Mouse (Mus musculus) hindbrain, embryonic 12.5 days (tissue): ENCODE data around the gene Gria2. TPM values are rescaled to one million over a fixed set of nuclear protein-coding genes. Genes with fewer than 3 reads are reported as not detected.

Experiments
- ATAC-seq: fragments of 200-750 bp; cut with Nextera tagmentation; 2 replicates; pipeline ENCODE4 v1.8.0; 2017; ENCODE audit warnings: moderate TSS enrichment; ENCODE audit not compliant: low FRiP score
- H3K27ac ChIP-seq: fragments of 300-500 bp; sonication (generic); 2 replicates; pipeline ENCODE4 v1.5.1; 2016; ENCODE audit warnings: mild to moderate bottlenecking
- H3K27me3 ChIP-seq: fragments of 300-500 bp; sonication (generic); 2 replicates; pipeline ENCODE4 v1.6.1; 2016; ENCODE audit warnings: mild to moderate bottlenecking
- H3K36me3 ChIP-seq: fragments of 300-500 bp; sonication (generic); 2 replicates; pipeline ENCODE4 v1.6.1; 2016; ENCODE audit warnings: mild to moderate bottlenecking
- H3K4me1 ChIP-seq: fragments of 300-500 bp; sonication (generic); 2 replicates; pipeline ENCODE4 v1.6.1; 2016
- H3K4me2 ChIP-seq: fragments of 300-500 bp; sonication (generic); replicated peaks from 2 replicates; pipeline ENCODE4 v1.6.1; 2016; ENCODE audit warnings: mild to moderate bottlenecking
- H3K4me3 ChIP-seq: fragments of 300-500 bp; sonication (generic); 2 replicates; pipeline ENCODE4 v1.5.1; 2016; ENCODE audit warnings: mild to moderate bottlenecking
- H3K9ac ChIP-seq: fragments of 300-500 bp; sonication (generic); 2 replicates; pipeline ENCODE4 v1.6.1; 2016; ENCODE audit warnings: mild to moderate bottlenecking, moderate library complexity
- H3K9me3 ChIP-seq: fragments of 300-500 bp; sonication (generic); replicated peaks from 2 replicates; pipeline ENCODE4 v1.6.1; 2016; ENCODE audit warnings: mild to moderate bottlenecking
- WGBS: fragments of 180-500 bp; shearing (Covaris S2); methylation state at CpG from one replicate; pipeline ENCODE4 v1.1.7; 2016; 5-methylcytosine and 5-hydroxymethylcytosine counted together
- microRNA-seq: library from miRNA; unstranded; fragments of <30 nt; microRNA quantifications from one replicate; pipeline ENCODE4, GENCODE M21; 2017
- polyA plus RNA-seq: library from polyadenylated mRNA; unstranded; fragments of >200 nt; fragmentation: Nextera tagmentation; extraction: Ambion mirVana; gene quantifications from 2 replicates; pipeline ENCODE4 v1.2.1, GENCODE M21; 2016

The Gria2 gene
- polyA plus RNA-seq, 1 experiment from 2014 or later = 55.7 TPM

GRCm38 (mm10) chr3:80661838-80662237 lies 140.8 kb downstream of the Gria2 start:
- no peak overlapping the region for H3K4me2 ChIP-seq
- no peaks in the 10 kb centered on the region for H3K36me3 ChIP-seq
- no peak overlapping the region for H3K27ac ChIP-seq
- no peak overlapping the region for H3K4me3 ChIP-seq
- no peaks in the 10 kb centered on the region for H3K9me3 ChIP-seq
- WGBS = 80% methylated on average over 3 of the region's 3 CpGs
- no peaks in the 10 kb centered on the region for H3K27me3 ChIP-seq
- H3K9ac ChIP-seq = no peak overlapping the region
- no peak for ATAC-seq
- H3K4me1 ChIP-seq = no peaks in the 10 kb centered on the region

DNA sequence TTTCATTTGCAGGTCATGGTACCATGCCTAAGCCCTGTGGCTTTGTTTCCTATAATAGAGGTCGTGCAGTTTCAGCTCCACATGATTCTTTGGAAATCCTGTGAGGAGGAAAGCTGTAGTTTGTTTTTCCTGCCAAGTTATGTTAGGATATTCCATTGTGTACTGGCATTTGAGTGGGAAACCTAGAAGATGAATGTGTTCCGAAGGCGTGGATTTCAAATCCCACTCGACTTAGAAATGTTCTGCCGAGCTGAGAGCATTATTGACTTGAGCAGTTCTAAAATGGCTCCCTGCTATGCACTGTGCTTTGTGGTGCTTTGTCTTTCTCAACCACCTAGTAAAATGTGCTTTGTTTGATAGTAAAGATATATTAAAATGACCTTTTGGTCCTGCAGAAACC lies 150.4 kb downstream of the Gria2 start:
- WGBS = 49% methylated on average over 5 of the region's 5 CpGs
- Histone ChIP-seq H3K36me3 (no peaks in the 10 kb centered on the region), H3K4me2 (no peak overlapping the region), H3K9me3 (no peaks in the 10 kb centered on the region), H3K27me3 (no peaks in the 10 kb centered on the region), H3K9ac (no peak overlapping the region), H3K4me3 (no peak overlapping the region), H3K4me1 (no peaks in the 10 kb centered on the region), H3K27ac (no peak overlapping the region)
- ATAC-seq = no peak

Small RNA genes within 50 kb of the gene (microRNA-seq; reads per million reads assigned to microRNA genes)
- not detected for gene Gm25749

Other genes with a start within 250 kb of the Gria2 start
- 16.6 and 17.1 TPM in 2 replicates for gene Glrb, start 110.8 kb upstream of the Gria2 start, polyA plus RNA-seq
- gene Pdgfc, start 233.6 kb upstream of the Gria2 start, polyA plus RNA-seq = 16.2 and 18.5 TPM in 2 replicates